Mouse (Mus musculus) embryonic facial prominence, embryonic 11.5 days (tissue): ENCODE measurements at regions not wholly inside any gene's neighbourhood (a gene's known extent, or its start where the extent isn't known, plus 50 kb on each side); places are given as distances from the start of the nearest gene placed in this dataset.

Experiments
- ATAC-seq: fragments of 200-750 bp; cut with Nextera tagmentation; replicated peaks from 2 replicates; pipeline ENCODE4 v1.8.0; 2017; ENCODE audit warnings: low read depth; ENCODE audit not compliant: insufficient number of reproducible peaks, low FRiP score, low TSS enrichment
- DNase-seq: peaks from one replicate; pipeline ENCODE4 v3.0.0-alpha.2; 2015; ENCODE audit warnings: low spot score
- H3K27ac ChIP-seq: fragments of 300-500 bp; sonication (generic); replicated peaks from 2 replicates; pipeline ENCODE4 v1.5.1; 2014; ENCODE audit warnings: mild to moderate bottlenecking, low read depth, low read length, control low read depth
- H3K27me3 ChIP-seq: fragments of 300-500 bp; sonication (generic); 2 replicates; pipeline ENCODE4 v1.6.1; 2014; ENCODE audit warnings: mild to moderate bottlenecking, low read length, moderate library complexity, mixed read lengths; ENCODE audit not compliant: control insufficient read depth, insufficient read depth
- H3K36me3 ChIP-seq: fragments of 300-500 bp; sonication (generic); replicated peaks from 2 replicates; pipeline ENCODE4 v1.6.1; 2014; ENCODE audit warnings: low read depth, mild to moderate bottlenecking, low read length, moderate library complexity, mixed read lengths; ENCODE audit not compliant: control insufficient read depth, insufficient read depth
- H3K4me1 ChIP-seq: fragments of 300-500 bp; sonication (generic); 2 replicates; pipeline ENCODE4 v1.6.1; 2014; ENCODE audit warnings: low read length, mixed read lengths; ENCODE audit not compliant: control insufficient read depth, insufficient read depth
- H3K4me2 ChIP-seq: fragments of 300-500 bp; sonication (generic); 2 replicates; pipeline ENCODE4 v1.6.1; 2014; ENCODE audit warnings: low read depth, mild to moderate bottlenecking, control low read depth, low read length, moderate library complexity
- H3K4me3 ChIP-seq: fragments of 300-500 bp; sonication (generic); 2 replicates; pipeline ENCODE4 v1.5.1; 2014; ENCODE audit warnings: low read depth, low read length, control low read depth
- H3K9ac ChIP-seq: fragments of 300-500 bp; sonication (generic); replicated peaks from 2 replicates; pipeline ENCODE4 v1.6.1; 2014; ENCODE audit warnings: mild to moderate bottlenecking, control low read depth, low read length
- H3K9me3 ChIP-seq: fragments of 300-500 bp; sonication (generic); replicated peaks from 2 replicates; pipeline ENCODE4 v1.6.1; 2016; ENCODE audit warnings: mild to moderate bottlenecking, low read length, inconsistent platforms, mixed read lengths; ENCODE audit not compliant: control insufficient read depth
- WGBS: fragments of 180-500 bp; shearing (Covaris S2); extraction: QIAGEN DNeasy Blood & Tissue Kit; methylation state at CpG from one replicate; pipeline ENCODE4 v1.1.7; 2014; 5-methylcytosine and 5-hydroxymethylcytosine counted together

- 92% methylated on average over 3 of the region's 3 CpGs for WGBS
- no peaks in the 10 kb centered on the region for H3K27me3 ChIP-seq
- DNase-seq = no peak
- H3K4me3 ChIP-seq = no peak overlapping the region
- no peak overlapping the region for H3K27ac ChIP-seq
- H3K4me1 ChIP-seq = no peaks in the 10 kb centered on the region
- H3K9ac ChIP-seq = no peak overlapping the region
- H3K9me3 ChIP-seq = no peaks in the 10 kb centered on the region
- H3K4me2 ChIP-seq = no peak overlapping the region
- no peaks in the 10 kb centered on the region for H3K36me3 ChIP-seq
- no peak for ATAC-seq
Measured at GRCm38 (mm10) chr14:108828668-108829067, 85.3 kb downstream of the Slitrk1 start.

GRCm38 (mm10) chr14:108821539-108821938, 92.4 kb downstream of the Slitrk1 start:
- ATAC-seq (no peak), DNase-seq (no peak)
- no peak overlapping the region for H3K4me3 ChIP-seq
- 84% methylated on average over 4 of the region's 4 CpGs for WGBS
- no peaks in the 10 kb centered on the region for H3K27me3 ChIP-seq
- H3K4me1 ChIP-seq = no peaks in the 10 kb centered on the region
- H3K4me2 ChIP-seq = no peak overlapping the region
- H3K9me3 ChIP-seq = no peaks in the 10 kb centered on the region
- no peak overlapping the region for H3K27ac ChIP-seq
- no peaks in the 10 kb centered on the region for H3K36me3 ChIP-seq
- H3K9ac ChIP-seq = no peak overlapping the region

GRCm38 (mm10) chr14:108819370-108819769, 94.6 kb downstream of the Slitrk1 start:
- DNase-seq (no peak), ATAC-seq (no peak)
- Histone ChIP-seq H3K9ac (no peak overlapping the region), H3K9me3 (no peaks in the 10 kb centered on the region), H3K27me3 (no peaks in the 10 kb centered on the region), H3K4me3 (no peak overlapping the region), H3K4me2 (no peak overlapping the region), H3K27ac (no peak overlapping the region), H3K4me1 (no peaks in the 10 kb centered on the region), H3K36me3 (no peaks in the 10 kb centered on the region)
- WGBS = 73% methylated on average over 1 of the region's 1 CpGs

- 83% methylated on average over 5 of the region's 5 CpGs for WGBS
- H3K27ac ChIP-seq = no peak overlapping the region
- DNase-seq (no peak), ATAC-seq (no peak)
- H3K36me3 ChIP-seq = no peaks in the 10 kb centered on the region
- no peak overlapping the region for H3K4me2 ChIP-seq
- no peaks in the 10 kb centered on the region for H3K27me3 ChIP-seq
- no peak overlapping the region for H3K9ac ChIP-seq
- no peaks in the 10 kb centered on the region for H3K9me3 ChIP-seq
- no peak overlapping the region for H3K4me3 ChIP-seq
- no peaks in the 10 kb centered on the region for H3K4me1 ChIP-seq
Measured at GRCm38 (mm10) chr14:108805394-108805982, 108.5 kb downstream of the Slitrk1 start.

GRCm38 (mm10) chr14:108798884-108799283, 115.1 kb downstream of the Slitrk1 start:
- DNase-seq (no peak), ATAC-seq (no peak)
- 81% methylated on average over 3 of the region's 3 CpGs for WGBS
- Histone ChIP-seq H3K9ac (no peak overlapping the region), H3K36me3 (no peaks in the 10 kb centered on the region), H3K27me3 (no peaks in the 10 kb centered on the region), H3K27ac (no peak overlapping the region), H3K4me1 (no peaks in the 10 kb centered on the region), H3K9me3 (no peaks in the 10 kb centered on the region), H3K4me3 (no peak overlapping the region), H3K4me2 (no peak overlapping the region)

- WGBS = 92% methylated on average over 3 of the region's 3 CpGs
- H3K36me3 ChIP-seq = no peaks in the 10 kb centered on the region
- no peaks in the 10 kb centered on the region for H3K4me1 ChIP-seq
- H3K4me3 ChIP-seq = no peak overlapping the region
- ATAC-seq = no peak
- DNase-seq = no peak
- no peak overlapping the region for H3K4me2 ChIP-seq
- no peak overlapping the region for H3K9ac ChIP-seq
- H3K27me3 ChIP-seq = no peaks in the 10 kb centered on the region
- H3K9me3 ChIP-seq = no peaks in the 10 kb centered on the region
- no peak overlapping the region for H3K27ac ChIP-seq
Measured at GRCm38 (mm10) chr14:108792445-108792844, 121.5 kb downstream of the Slitrk1 start.

- Histone ChIP-seq H3K27ac (no peak overlapping the region), H3K9me3 (no peaks in the 10 kb centered on the region), H3K4me1 (no peaks in the 10 kb centered on the region), H3K36me3 (no peaks in the 10 kb centered on the region), H3K4me3 (no peak overlapping the region), H3K27me3 (no peaks in the 10 kb centered on the region), H3K4me2 (no peak overlapping the region), H3K9ac (no peak overlapping the region)
- no peak for ATAC-seq
- DNase-seq = no peak
- WGBS = 63% methylated on average over 1 of the region's 1 CpGs
Measured at GRCm38 (mm10) chr14:108791296-108791695, 122.7 kb downstream of the Slitrk1 start.

GRCm38 (mm10) chr14:108748730-108749129, 165.2 kb downstream of the Slitrk1 start:
- Histone ChIP-seq H3K27me3 (no peaks in the 10 kb centered on the region), H3K27ac (no peak overlapping the region), H3K9ac (no peak overlapping the region), H3K4me1 (no peaks in the 10 kb centered on the region), H3K4me2 (no peak overlapping the region), H3K4me3 (no peak overlapping the region), H3K9me3 (no peaks in the 10 kb centered on the region), H3K36me3 (no peaks in the 10 kb centered on the region)
- no peak for ATAC-seq
- no peak for DNase-seq
